ENCODE assay signal across 8 mouse cellular contexts in the genomic region with DNA sequence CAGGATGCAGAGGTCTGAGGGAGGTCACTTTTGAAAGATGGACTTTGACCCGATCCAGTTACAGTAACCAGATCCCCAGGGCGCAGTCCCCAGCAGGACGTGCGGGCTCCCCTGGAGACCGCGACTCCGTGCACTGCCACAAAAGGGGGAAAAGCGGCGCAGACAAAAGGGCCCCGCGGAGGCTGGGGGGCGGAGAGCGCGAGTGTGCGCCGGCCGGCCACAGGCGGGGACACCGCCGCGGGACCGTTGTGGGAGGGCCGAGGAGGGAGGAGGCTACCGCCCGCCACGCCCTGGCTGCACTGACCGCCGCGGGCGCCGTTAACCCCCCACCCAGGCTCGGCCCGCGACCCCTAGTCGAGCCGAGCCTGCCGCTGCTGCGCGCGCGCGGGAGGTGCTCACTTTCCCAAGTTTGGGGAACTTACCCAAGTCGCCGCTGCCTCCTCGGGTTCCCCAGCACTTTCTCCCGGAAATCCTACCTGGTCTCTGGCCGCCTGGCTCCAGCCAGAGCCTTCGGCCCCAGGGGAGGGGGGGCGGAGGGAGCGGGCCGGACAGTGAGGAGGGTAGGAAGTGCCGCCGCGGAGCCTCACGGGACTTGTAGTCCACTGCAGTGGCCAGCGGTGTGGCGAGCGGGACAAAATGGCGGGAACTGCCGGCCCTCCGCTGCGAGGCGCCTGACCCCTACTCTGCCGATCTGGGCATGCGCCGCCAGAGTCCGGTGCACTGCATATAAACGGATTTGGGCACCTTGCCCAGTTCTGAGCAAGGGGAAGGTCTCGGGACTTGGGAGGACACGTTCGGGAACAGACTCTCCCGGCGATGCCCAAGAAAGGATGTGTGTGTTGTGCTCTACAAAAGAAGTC. TPM values are rescaled to one million over a fixed set of nuclear protein-coding genes. Genes with fewer than 3 reads are reported as not detected.
DNase-seq lines count a peak whose midpoint lies in the region; ATAC-seq lines count a peak whose summit lies in the region.

A gene (minus strand): TSS at position 567 of the 860 bp plus-strand sequence.

- H3K4me1 ChIP-seq in forebrain, embryonic 10.5 days: peaks cover 15% of the 10 kb centered on the region
- H3K4me1 ChIP-seq in heart, embryonic 16.5 days (ENCODE audit: control insufficient read depth, insufficient read depth, low read length): peaks cover 22% of the 10 kb centered on the region
- peaks cover 68% of the 10 kb centered on the region for H3K4me1 ChIP-seq in liver, embryonic 15.5 days (replicated peaks)
- H3K4me1 ChIP-seq in neural tube, embryonic 12.5 days: peaks cover 13% of the 10 kb centered on the region

- H3K4me2 ChIP-seq in heart, embryonic 16.5 days (ENCODE audit: low read depth, low read length): peak within 1 kb of the TSS; percentile 80
- peak within 1 kb of the TSS; percentile 83 for H3K4me2 ChIP-seq in liver, embryonic 15.5 days
- H3K4me2 ChIP-seq in neural tube, embryonic 12.5 days (replicated peaks): peak within 1 kb of the TSS; percentile 61

- DNase-seq in c-Kit-negative CD71-positive TER-119-positive erythroid progenitor cells, embryonic 14.5 days (ENCODE audit: low read depth, low spot score): peak; percentile 66
- peak; percentile 99 for DNase-seq in forebrain, embryonic 10.5 days (ENCODE audit: extremely low spot score, low spot score)
- peak; percentile 99 for DNase-seq in kidney, postnatal 36 days
- peak; percentile 84 for DNase-seq in telencephalon, adult 2 months (ENCODE audit: low read depth, low spot score)

- peak within 1 kb of the TSS; percentile 98 for H3K27ac ChIP-seq in forebrain, embryonic 10.5 days
- peak within 1 kb of the TSS; percentile 100 for H3K27ac ChIP-seq in heart, embryonic 16.5 days (ENCODE audit: low read length)
- H3K27ac ChIP-seq in liver, embryonic 15.5 days (replicated peaks): peak within 1 kb of the TSS; percentile 96
- peak within 1 kb of the TSS; percentile 86 for H3K27ac ChIP-seq in neural tube, embryonic 12.5 days

- peak within 1 kb of the TSS; percentile 83 for H3K4me3 ChIP-seq in forebrain, embryonic 10.5 days
- H3K4me3 ChIP-seq in heart, embryonic 16.5 days (ENCODE audit: low read length): peak within 1 kb of the TSS; percentile 91
- H3K4me3 ChIP-seq in liver, embryonic 15.5 days (replicated peaks): peak within 1 kb of the TSS; percentile 87
- H3K4me3 ChIP-seq in neural tube, embryonic 12.5 days: peak within 1 kb of the TSS; percentile 86

- H3K9me3 ChIP-seq in forebrain, embryonic 10.5 days: no peaks in the 10 kb centered on the region
- 0 out of 2 replicates have a peak, but pooled peaks cover 2% of the 10 kb centered on the region for H3K9me3 ChIP-seq in heart, embryonic 16.5 days (replicated peaks; ENCODE audit: control insufficient read depth, low read length)
- no peaks in the 10 kb centered on the region for H3K9me3 ChIP-seq in liver, embryonic 15.5 days (replicated peaks)
- H3K9me3 ChIP-seq in neural tube, embryonic 12.5 days: no peaks in the 10 kb centered on the region

- no peaks in the 10 kb centered on the region for H3K27me3 ChIP-seq in forebrain, embryonic 10.5 days (ENCODE audit: poor library complexity, severe bottlenecking)
- no peaks in the 10 kb centered on the region for H3K27me3 ChIP-seq in heart, embryonic 16.5 days (ENCODE audit: control insufficient read depth, insufficient read depth, low read length)
- H3K27me3 ChIP-seq in liver, embryonic 15.5 days: no peaks in the 10 kb centered on the region
- no peaks in the 10 kb centered on the region for H3K27me3 ChIP-seq in neural tube, embryonic 12.5 days (replicated peaks)

- peak; percentile 61 for ATAC-seq in CD4-positive, CD25-positive, alpha-beta regulatory T cell, adult 4 months
- ATAC-seq in heart, embryonic 16.5 days (replicated peaks; ENCODE audit: extremely low read depth, insufficient read depth, low FRiP score): peak; percentile 98
- ATAC-seq in liver, embryonic 15.5 days (ENCODE audit: insufficient read depth): peak; percentile 92
- ATAC-seq in neural tube, embryonic 12.5 days (ENCODE audit: low FRiP score, low read depth): peak; percentile 96

- peaks cover 12% of the 10 kb centered on the region; the same call in 1 of the 2 replicates for H3K36me3 ChIP-seq in forebrain, embryonic 10.5 days (replicated peaks)
- no peaks in the 10 kb centered on the region for H3K36me3 ChIP-seq in heart, embryonic 16.5 days (ENCODE audit: control insufficient read depth, insufficient read depth)
- no peaks in the 10 kb centered on the region for H3K36me3 ChIP-seq in liver, embryonic 15.5 days (replicated peaks)
- H3K36me3 ChIP-seq in neural tube, embryonic 12.5 days: no peaks in the 10 kb centered on the region

- WGBS in forebrain, embryonic 10.5 days: under 1% methylated on average over 73 of the region's 73 CpGs
- WGBS in heart, embryonic 16.5 days: under 1% methylated on average over 72 of the region's 73 CpGs
- under 1% methylated on average over 72 of the region's 73 CpGs for WGBS in liver, embryonic 15.5 days (ENCODE audit: insufficient replicate concordance)
- under 1% methylated on average over 73 of the region's 73 CpGs for WGBS in neural tube, embryonic 12.5 days

- peak within 1 kb of the TSS; percentile 98 for H3K9ac ChIP-seq in heart, embryonic 16.5 days (ENCODE audit: low read length)
- H3K9ac ChIP-seq in liver, embryonic 15.5 days: peak within 1 kb of the TSS; percentile 95
- H3K9ac ChIP-seq in neural tube, embryonic 12.5 days: peak within 1 kb of the TSS; percentile 86

RNA-seq across cellular contexts. Expression of the gene that starts here (rescaled TPM):
- polyA plus RNA-seq in CD4-positive, CD25-positive, alpha-beta regulatory T cell, adult 4 months (2017; shearing (Covaris generic)): 1 to 10 TPM; 5.6 to 6.0 TPM
- 22.5 and 24.7 TPM in 2 replicates for polyA plus RNA-seq in forebrain, embryonic 10.5 days (2016; fragmentation: Nextera tagmentation; extraction: Ambion mirVana)
- 15.8 and 16.5 TPM in 2 replicates for polyA plus RNA-seq in heart, embryonic 16.5 days (2015; fragmentation: Nextera tagmentation; extraction: Ambion mirVana)
- polyA plus RNA-seq in liver, embryonic 15.5 days (2015; fragmentation: Nextera tagmentation; extraction: Ambion mirVana): 8.0 and 8.6 TPM in 2 replicates
- 16.2 and 18.3 TPM in 2 replicates for polyA plus RNA-seq in neural tube, embryonic 12.5 days (2016; fragmentation: Nextera tagmentation; extraction: Ambion mirVana)

Comparison
In these comparisons a context has a peak if more than half of its experiments do, and no peak if none do; other contexts are left out.
1. Peak in every context shown above with its lines: DNase-seq, ATAC-seq, H3K4me3 ChIP-seq and H3K27ac ChIP-seq.